Mouse (Mus musculus) forebrain, postnatal 0 days (tissue): ENCODE measurements at regions not wholly inside any gene's neighbourhood (a gene's known extent, or its start where the extent isn't known, plus 50 kb on each side); places are given as distances from the start of the nearest gene placed in this dataset.

Experiments used
- ATAC-seq: fragments of 200-750 bp; cut with Nextera tagmentation; 2 replicates; pipeline ENCODE4 v1.8.0; 2017; ENCODE audit warnings: mild to moderate bottlenecking, moderate library complexity
- DNase-seq: peaks from one replicate; pipeline ENCODE4 v3.0.0-alpha.2; 2015
- H3K27ac ChIP-seq: fragments of 300-500 bp; sonication (generic); 2 replicates; pipeline ENCODE4 v1.5.1; 2014; ENCODE audit warnings: low read depth, mild to moderate bottlenecking, antibody characterized with exemption, low read length, moderate library complexity, mixed read lengths
- H3K27me3 ChIP-seq: fragments of 300-500 bp; sonication (generic); 2 replicates; pipeline ENCODE4 v1.6.1; 2014; ENCODE audit warnings: mild to moderate bottlenecking, low read length, mixed read lengths; ENCODE audit not compliant: insufficient read depth
- H3K36me3 ChIP-seq: fragments of 300-500 bp; sonication (generic); 2 replicates; pipeline ENCODE4 v1.6.1; 2014; ENCODE audit warnings: mild to moderate bottlenecking, moderate library complexity; ENCODE audit not compliant: insufficient read depth
- H3K4me1 ChIP-seq: fragments of 300-500 bp; sonication (generic); 2 replicates; pipeline ENCODE4 v1.6.1; 2014; ENCODE audit warnings: antibody characterized with exemption; ENCODE audit not compliant: insufficient read depth
- H3K4me2 ChIP-seq: fragments of 300-500 bp; sonication (generic); 2 replicates; pipeline ENCODE4 v1.6.1; 2014; ENCODE audit warnings: low read depth, mild to moderate bottlenecking, moderate library complexity
- H3K4me3 ChIP-seq: fragments of 300-500 bp; sonication (generic); 2 replicates; pipeline ENCODE4 v1.5.1; 2014; ENCODE audit warnings: low read depth, low read length, mixed read lengths
- H3K9ac ChIP-seq: fragments of 300-500 bp; sonication (generic); 2 replicates; pipeline ENCODE4 v1.6.1; 2014; ENCODE audit warnings: mild to moderate bottlenecking
- H3K9me3 ChIP-seq: fragments of 300-500 bp; sonication (generic); 2 replicates; pipeline ENCODE4 v1.6.1; 2016; ENCODE audit warnings: low read length
- CTCF ChIP-seq: sonication (generic); IDR thresholded peaks from 2 replicates; pipeline ENCODE4 v1.5.1; 2016; ENCODE audit warnings: antibody characterized with exemption, control low read depth, low read depth
- WGBS: fragments of 180-500 bp; shearing (Covaris S2); extraction: QIAGEN DNeasy Blood & Tissue Kit; methylation state at CpG from one replicate; pipeline ENCODE4 v1.1.7; 2014; 5-methylcytosine and 5-hydroxymethylcytosine counted together

DNA sequence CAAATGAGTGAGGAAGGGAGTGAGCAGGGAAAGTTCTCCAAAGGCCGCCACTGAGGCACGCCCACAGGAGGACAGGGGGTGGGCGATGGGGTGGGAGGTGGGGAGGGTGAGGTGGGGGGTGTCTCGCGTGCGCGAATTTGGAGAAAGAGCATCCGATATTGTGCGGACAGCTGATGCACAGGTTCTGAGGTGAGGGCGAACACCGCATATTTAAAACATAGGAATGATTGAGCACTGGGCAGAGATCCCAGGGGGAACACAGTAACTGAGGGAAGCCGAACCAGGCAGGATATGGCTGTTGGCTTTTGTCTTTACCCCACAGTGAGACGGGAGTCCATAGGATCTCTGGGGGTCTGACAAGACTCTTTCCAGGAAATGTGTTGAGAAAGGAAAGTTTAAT, 163.8 kb downstream of the Clic5 start:
- no peaks in the 10 kb centered on the region for H3K4me1 ChIP-seq
- H3K9ac ChIP-seq = no peak overlapping the region
- DNase-seq (no peak), ATAC-seq (no peak)
- no peaks in the 10 kb centered on the region for H3K27me3 ChIP-seq
- H3K36me3 ChIP-seq = no peaks in the 10 kb centered on the region
- no peak overlapping the region for H3K4me3 ChIP-seq
- no peaks in the 10 kb centered on the region for H3K9me3 ChIP-seq
- 46% methylated on average over 13 of the region's 13 CpGs for WGBS
- no peak for TF ChIP-seq CTCF
- H3K4me2 ChIP-seq = no peak overlapping the region
- H3K27ac ChIP-seq = no peak overlapping the region

DNA sequence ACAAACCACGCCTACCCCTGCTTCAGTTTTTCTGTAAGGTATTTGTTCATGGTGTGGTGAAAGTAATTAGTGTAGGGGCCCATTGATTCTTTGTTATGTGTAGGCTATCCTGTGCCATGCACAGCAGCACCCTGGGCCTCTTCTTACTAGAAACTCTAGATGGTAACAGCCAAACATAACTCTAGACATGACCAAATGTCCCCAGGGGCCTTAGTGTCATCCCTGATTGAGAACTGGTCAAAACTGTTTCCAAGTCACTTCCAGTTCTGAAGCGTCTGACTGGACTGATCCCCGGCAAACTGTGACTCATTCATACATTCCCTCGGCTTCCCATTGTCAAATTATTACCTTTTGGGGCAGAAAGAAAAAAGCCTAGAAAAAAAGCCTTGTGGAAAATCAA, 174.7 kb downstream of the Clic5 start:
- Histone ChIP-seq H3K4me3 (no peak overlapping the region), H3K4me2 (no peak overlapping the region)
- DNase-seq = no peak

DNA sequence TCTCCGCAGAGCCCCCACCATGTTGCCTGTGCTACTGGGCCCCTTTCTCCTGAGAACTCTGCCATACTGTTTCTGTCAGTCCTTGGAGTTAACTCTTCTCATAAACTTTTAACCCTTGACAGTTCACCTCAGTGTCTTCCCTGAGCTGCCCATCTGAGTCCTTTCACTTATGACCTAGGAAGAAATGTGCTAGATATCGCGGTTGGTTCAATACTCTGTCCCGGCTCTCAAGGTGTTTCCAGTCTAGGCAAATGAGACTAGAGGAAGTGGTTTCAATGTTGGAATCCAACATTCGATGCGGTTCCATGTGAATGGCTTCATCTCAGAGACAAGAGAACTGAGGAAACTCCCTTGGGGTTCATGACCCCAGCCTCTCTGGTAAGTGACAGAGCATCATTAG, 176.1 kb downstream of the Clic5 start:
- H3K4me2 ChIP-seq = no peak overlapping the region
- no peak overlapping the region for H3K27ac ChIP-seq
- no peaks in the 10 kb centered on the region for H3K4me1 ChIP-seq
- H3K9me3 ChIP-seq = no peaks in the 10 kb centered on the region
- DNase-seq (no peak), ATAC-seq (no peak)
- TF ChIP-seq CTCF = no peak
- H3K4me3 ChIP-seq = no peak overlapping the region
- no peaks in the 10 kb centered on the region for H3K27me3 ChIP-seq
- H3K9ac ChIP-seq = no peak overlapping the region
- no peaks in the 10 kb centered on the region for H3K36me3 ChIP-seq
- 94% methylated on average over 6 of the region's 6 CpGs for WGBS

More for the DNA sequence above, 174.7 kb downstream of the Clic5 start:
- Histone ChIP-seq H3K9ac (no peak overlapping the region), H3K27ac (no peak overlapping the region), H3K27me3 (no peaks in the 10 kb centered on the region), H3K36me3 (no peaks in the 10 kb centered on the region), H3K9me3 (no peaks in the 10 kb centered on the region), H3K4me1 (no peaks in the 10 kb centered on the region)
- WGBS = 75% methylated on average over 4 of the region's 4 CpGs
- ATAC-seq = no peak
- no peak for TF ChIP-seq CTCF

DNA sequence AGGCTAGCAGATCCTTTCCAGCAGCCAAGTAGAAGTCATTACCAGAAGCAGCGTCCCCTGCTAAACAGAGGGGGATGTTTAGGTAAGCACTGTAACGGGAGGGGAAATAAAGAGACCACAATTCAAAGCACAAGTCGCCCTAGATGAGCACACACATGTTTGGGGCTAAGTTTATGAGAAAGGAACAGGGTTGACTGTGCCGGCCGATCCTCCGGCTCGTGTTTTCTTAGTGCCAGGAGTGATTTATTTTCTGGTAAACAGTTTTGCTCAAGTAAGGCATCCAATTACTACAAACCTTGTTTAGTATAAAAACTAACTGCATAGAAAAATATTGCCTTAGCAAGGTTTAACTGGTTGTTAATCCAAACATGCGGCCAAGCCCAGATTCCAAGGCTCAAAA, 178.1 kb downstream of the Clic5 start:
- Histone ChIP-seq H3K4me3 (no peak overlapping the region), H3K36me3 (no peaks in the 10 kb centered on the region), H3K9ac (no peak overlapping the region), H3K4me1 (no peaks in the 10 kb centered on the region), H3K27ac (no peak overlapping the region), H3K4me2 (no peak overlapping the region), H3K27me3 (no peaks in the 10 kb centered on the region), H3K9me3 (no peaks in the 10 kb centered on the region)
- TF ChIP-seq CTCF = no peak
- 71% methylated on average over 8 of the region's 8 CpGs for WGBS
- ATAC-seq (no peak), DNase-seq (no peak)

DNA sequence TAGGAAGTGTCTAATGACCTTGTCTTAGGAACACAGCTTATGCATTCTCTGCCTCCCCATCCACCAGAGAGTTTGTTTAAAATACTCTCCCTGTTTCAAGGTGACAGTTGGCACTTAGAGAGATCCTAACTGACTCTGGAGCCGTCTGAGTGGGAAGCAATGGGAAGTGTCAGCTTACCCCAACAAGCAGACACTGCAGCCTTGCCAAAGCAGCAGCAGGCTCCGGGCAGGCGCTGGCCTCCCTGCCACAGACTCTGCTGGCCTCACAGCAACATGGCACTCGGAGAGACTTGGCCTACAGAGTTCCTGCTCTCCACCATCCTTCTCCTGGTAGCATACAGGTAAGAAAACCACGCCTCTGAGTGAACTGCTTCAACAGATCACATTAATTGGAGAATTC, 179.2 kb downstream of the Clic5 start:
- H3K27ac ChIP-seq = no peak overlapping the region
- H3K36me3 ChIP-seq = no peaks in the 10 kb centered on the region
- DNase-seq (no peak), ATAC-seq (no peak)
- no peak for TF ChIP-seq CTCF
- WGBS = 39% methylated on average over 5 of the region's 5 CpGs
- no peaks in the 10 kb centered on the region for H3K27me3 ChIP-seq
- no peaks in the 10 kb centered on the region for H3K9me3 ChIP-seq
- no peak overlapping the region for H3K4me2 ChIP-seq
- no peaks in the 10 kb centered on the region for H3K4me1 ChIP-seq
- no peak overlapping the region for H3K9ac ChIP-seq
- no peak overlapping the region for H3K4me3 ChIP-seq

- H3K27me3 ChIP-seq = no peaks in the 10 kb centered on the region
- no peak overlapping the region for H3K9ac ChIP-seq
- H3K9me3 ChIP-seq = no peaks in the 10 kb centered on the region
- TF ChIP-seq CTCF = no peak
- no peak overlapping the region for H3K27ac ChIP-seq
- no peaks in the 10 kb centered on the region for H3K36me3 ChIP-seq
- WGBS = 80% methylated on average over 3 of the region's 3 CpGs
- DNase-seq = no peak
- no peak overlapping the region for H3K4me2 ChIP-seq
- ATAC-seq = no peak
- no peak overlapping the region for H3K4me3 ChIP-seq
- no peaks in the 10 kb centered on the region for H3K4me1 ChIP-seq
Observed at GRCm38 (mm10) chr17:44370966-44371465, 182.6 kb downstream of the Clic5 start.

- no peak overlapping the region for H3K9ac ChIP-seq
- WGBS = 64% methylated on average over 3 of the region's 3 CpGs
- ATAC-seq (no peak), DNase-seq (no peak)
- H3K36me3 ChIP-seq = no peaks in the 10 kb centered on the region
- H3K4me2 ChIP-seq = no peak overlapping the region
- TF ChIP-seq CTCF = no peak
- H3K9me3 ChIP-seq = no peaks in the 10 kb centered on the region
- no peak overlapping the region for H3K27ac ChIP-seq
- no peaks in the 10 kb centered on the region for H3K4me1 ChIP-seq
- no peak overlapping the region for H3K4me3 ChIP-seq
- H3K27me3 ChIP-seq = no peaks in the 10 kb centered on the region
Observed at GRCm38 (mm10) chr17:44371620-44372019, 183.2 kb downstream of the Clic5 start.
